Mouse (Mus musculus) CH12.LX (cell line): ENCODE measurements around the gene Sema6d.

ENCODE experiments used
- ETS1 ChIP-seq: conservative IDR thresholded peaks from 2 replicates; pipeline ENCODE4 v1.6.1; 2012; ENCODE audit warnings: low read depth, mild to moderate bottlenecking, inconsistent platforms, low read length, improper control_type of control experiment, moderate library complexity
- SIN3A ChIP-seq: IDR thresholded peaks from 2 replicates; pipeline ENCODE4 v1.6.1; 2012; ENCODE audit warnings: low read length, improper control_type of control experiment, inconsistent platforms

DNA sequence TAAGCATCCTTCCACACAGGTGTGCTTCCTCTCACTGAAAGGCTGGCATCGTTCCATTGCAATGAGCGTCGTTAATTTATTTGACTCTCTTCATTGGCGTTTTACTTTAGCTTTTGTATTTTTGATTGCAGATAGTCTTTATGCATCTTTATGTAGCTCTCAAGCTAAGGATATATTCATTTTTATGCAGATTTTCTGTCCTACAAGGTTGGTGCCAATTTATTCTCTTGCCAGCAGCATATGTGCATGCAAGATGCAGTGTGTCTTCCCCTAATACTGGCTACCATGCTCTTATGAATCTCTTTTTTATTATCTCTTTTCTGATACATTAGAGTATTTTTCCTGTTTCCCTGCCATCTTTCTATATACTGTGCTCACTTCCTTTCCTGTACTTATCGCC, 111.7 kb downstream of the Sema6d start:
- TF ChIP-seq SIN3A (no peak), ETS1 (no peak)
